Mouse (Mus musculus) layer of hippocampus, postnatal 10 days (tissue): Measurements from ENCODE around the gene Atp6v1g2. TPM values are rescaled to one million over a fixed set of nuclear protein-coding genes. Genes with fewer than 3 reads are reported as not detected.
A peak's percentile ranks its signal among the peaks of the same experiment; 100 is the strongest.

ENCODE experiments used
- DNase-seq, 2 experiments: peaks; one replicate each; pipeline ENCODE4 v3.0.0; 2021; ENCODE audit warnings: low spot score in 2 of 2
- total RNA-seq, 2 experiments: library from RNA; stranded (reverse); gene quantifications; 2 replicates each; pipeline ENCODE4 v1.2.3; 2021

The Atp6v1g2 gene
- total RNA-seq, 2 experiments from 2014 or later, result 310 to 356 TPM

DNA sequence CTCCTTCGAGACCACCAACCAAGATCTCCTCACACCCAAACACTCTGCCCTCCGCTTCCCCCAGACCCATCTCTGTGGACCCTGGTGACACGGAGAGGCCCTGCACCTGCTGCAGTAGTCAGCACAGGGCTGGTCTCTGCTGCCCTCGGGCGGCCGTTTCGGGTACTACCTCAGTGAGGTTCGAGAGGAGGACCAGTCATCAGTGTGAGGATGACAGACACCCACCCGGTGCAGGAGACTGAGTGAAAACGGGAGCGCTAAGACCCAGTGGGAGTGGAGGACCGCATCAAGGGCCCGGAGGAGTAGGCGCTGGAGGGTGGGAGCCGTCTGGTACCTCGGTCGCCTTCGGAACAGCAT lies 2.9 kb downstream of the Atp6v1g2 start:
- peak; percentile 100 for DNase-seq

DNA sequence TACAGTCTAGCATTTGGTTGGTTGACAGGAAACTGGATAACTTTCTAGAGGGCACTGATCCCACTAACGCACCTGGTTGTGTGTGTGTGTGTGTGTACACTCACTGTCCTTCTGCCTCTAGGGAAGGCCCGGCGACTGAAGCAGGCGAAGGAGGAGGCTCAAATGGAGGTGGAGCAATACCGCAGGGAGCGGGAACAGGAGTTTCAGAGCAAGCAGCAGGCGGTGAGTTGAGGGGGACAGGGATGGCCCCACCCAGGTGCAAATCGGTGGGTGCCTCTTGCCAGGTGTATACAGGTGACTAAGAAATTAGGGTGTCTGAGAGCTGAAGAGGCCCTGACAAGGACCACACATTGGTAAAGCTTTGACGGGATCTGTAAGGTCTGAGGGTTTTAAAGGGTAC lies 3.5 kb downstream of the Atp6v1g2 start:
- DNase-seq, result no peak

DNA sequence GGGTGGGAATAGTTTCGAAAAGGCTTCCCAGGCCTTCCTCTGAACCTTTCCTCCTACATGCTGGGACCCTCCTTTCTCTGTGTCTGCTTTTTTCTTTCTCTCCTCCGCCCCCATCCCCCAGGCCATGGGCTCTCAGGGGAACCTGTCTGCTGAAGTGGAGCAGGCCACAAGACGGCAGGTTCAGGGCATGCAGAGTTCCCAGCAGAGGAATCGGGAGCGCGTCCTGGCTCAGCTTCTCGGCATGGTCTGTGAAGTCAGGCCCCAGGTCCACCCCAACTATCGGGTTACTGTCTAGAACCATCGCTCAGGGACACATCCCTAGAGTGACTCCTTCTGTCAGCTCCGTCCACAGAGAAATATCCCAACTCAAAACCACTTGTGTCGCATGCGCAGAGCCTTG lies 4.0 kb downstream of the Atp6v1g2 start:
- no peak for DNase-seq

DNA sequence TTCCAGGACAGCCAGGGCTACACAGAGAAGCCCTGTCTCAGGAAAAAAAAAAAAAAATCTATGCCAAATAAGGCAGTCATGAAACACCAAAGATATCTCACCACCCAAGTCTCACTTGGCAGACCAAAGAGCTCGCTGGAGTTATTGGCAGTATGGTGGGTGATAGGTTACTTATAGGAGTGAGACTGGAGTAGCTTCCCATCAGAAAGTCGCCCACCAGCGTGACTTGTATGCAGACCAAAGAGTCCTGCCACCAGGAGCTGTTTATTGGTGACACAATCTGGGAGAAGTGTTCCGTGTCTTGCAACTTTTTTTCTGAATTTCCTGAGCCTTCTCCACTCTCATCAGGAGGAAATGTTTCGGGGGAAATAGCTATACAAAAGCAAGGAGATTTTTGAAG lies 6.2 kb downstream of the Atp6v1g2 start:
- DNase-seq, result no peak

DNA sequence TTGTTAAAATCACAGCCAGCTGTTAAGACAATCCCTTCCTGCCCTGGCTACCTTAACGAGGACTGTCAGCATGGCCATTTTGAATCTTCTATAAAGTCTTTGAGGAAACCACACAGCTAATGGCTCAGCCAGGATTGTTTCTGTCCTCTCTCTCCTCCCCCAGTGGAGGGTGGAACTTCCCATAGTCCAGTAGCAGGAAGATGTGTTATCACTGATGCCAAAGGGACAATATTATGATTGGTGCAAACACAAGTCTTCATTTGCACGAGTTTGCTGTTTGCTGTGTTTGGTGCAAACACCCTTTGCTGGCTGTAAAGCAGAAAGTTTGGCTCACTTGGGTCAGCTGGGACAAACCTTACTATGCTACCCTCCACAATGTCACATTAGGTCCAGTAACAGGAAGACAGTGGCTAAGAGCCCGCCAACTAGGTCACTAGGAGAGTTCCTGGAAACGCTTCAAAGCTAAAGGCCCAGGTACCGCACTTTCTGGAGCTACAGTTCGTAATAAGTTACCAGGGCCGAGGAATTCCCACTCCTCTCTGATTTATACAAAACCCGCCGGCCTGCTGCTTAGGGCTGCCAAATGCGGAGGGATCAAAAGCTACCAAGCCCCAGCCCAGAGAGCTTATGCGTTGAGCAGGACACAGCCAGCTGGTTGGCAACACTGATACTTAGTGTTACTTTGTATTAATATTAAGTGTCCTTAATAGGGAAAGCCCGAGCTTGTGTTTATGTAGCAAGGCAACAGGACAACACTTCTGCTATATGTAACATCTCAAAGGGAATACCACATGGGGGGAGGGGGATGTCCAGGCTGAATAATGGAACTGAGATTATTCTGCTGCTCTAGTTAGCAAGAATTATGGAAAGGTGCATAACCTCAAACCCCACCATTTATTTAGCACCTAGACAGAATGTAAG lies 7.2 kb downstream of the Atp6v1g2 start:
- DNase-seq, result no peak

DNA sequence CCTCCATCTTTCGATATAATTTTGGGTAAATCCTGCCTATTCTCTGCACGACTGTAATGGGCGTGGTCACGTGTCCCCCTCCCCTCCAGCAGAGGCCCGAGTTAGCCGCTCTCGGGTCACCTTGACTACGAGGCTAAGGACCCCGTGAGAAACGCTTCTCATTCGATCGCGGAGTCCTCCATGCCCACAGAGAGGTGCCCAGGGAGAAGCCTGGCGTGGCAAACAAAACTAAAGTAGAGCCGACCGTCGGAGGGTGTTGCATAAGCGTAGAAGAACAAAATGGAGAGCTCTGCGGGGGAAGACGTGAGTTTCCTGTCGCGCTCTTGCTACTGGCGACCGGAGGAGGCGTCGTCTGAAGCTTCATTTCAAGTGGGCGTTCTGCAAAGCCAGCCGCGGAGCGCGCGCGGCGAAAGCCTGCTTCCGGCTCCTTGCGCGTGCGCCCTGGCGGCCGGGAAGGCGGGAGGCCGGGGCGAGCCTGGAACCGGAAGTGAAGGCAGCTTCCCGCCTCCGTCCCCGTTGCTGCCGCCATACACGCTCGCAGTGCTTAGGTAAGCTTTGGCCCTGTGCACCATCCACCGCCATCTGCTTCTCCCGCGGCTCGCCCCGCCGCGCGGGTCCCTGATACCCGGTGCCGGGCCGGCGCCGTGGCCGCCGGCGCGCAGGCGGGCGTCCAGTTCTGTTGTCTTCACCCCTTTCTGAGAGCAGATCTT lies 8.0 kb downstream of the Atp6v1g2 start, which contains the start of gene Ddx39b:
Gene Ddx39b, plus strand, starts transcription at position 442 of the 710 bp plus-strand sequence.
- peak; percentile 94 to 97 for DNase-seq

DNA sequence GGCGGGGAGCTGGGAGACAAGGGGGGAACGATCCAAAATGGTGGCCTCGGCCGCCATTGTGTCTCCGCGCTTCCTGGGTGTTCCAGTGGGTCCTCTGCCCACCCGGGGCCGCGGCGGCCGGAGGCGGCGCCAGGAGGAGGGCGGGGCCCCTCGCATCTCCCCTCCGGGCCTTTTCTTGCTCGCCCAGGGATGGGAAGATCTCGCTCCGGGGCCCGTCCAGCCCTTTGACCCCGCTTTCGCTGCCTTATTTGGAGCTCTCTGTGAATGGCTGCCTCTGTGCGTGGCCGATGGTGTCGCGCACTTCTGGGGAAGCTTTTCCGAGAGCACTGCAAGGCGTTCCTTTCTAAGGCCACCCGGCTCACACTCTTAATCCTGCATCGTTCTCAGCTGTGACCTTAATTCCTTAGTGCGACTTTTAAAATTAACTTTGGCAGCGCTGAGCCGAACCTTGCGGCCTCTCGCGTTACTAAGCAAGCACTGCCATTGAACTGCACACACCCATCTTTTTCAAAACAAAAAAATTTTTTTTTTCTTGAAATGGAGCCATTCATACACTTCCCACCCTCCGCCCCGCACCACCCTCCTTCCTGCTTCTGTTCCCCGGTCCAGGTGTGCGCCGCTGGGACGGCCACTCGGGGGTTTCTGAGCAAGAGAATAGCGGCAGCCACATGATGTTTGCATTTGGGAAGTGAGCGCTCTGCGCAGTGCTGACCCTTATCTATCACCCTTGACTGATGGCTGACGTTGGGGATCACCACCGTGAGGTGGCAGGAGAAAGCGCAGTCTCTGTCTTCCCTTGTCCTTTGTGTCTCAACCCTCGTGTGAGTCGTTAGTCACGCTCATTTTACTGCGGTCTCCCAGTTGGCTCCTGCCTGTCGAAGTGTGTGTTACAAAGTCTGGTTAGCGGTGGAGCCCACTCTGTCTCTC lies 8.8 kb downstream of the Atp6v1g2 start:
- DNase-seq, result peak; percentile 55 to 66

DNA sequence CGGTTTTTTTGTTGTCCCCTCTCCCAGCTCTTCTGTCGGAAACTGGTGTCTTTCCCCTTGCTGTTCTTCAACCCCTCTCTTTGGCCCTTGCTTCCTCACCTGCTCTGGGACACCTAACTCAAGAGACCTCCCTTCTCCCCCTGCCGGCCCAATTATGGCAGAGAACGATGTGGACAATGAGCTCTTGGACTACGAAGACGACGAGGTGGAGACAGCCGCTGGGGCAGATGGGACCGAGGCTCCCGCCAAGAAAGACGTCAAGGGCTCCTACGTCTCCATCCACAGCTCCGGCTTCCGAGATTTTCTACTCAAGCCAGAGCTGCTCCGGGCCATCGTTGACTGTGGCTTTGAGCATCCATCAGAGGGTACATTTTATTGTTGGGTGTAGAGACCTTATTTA lies 9.6 kb downstream of the Atp6v1g2 start:
- peak in 1 of 2 experiments; percentile 61 for DNase-seq

DNA sequence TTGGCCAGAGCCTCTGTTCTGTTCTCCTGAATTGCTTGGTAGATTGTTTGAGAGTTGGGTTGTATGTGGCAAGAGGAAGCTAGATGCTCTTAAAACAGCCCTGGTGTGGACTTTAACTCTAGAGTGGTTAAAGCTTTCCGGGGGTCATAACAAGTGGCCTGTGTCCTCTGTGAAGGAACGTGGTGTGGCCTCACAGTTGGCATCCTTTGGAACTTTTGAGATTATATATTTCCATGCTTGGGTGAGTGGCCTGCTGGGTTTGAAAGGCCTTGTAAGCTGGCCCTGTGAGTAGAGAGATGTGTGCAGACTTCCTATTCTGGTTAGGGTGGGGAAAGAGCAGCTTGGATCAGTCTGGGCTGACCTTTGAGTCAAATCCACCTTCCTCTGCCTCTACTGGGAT lies 11.5 kb downstream of the Atp6v1g2 start:
- DNase-seq, result no peak

DNA sequence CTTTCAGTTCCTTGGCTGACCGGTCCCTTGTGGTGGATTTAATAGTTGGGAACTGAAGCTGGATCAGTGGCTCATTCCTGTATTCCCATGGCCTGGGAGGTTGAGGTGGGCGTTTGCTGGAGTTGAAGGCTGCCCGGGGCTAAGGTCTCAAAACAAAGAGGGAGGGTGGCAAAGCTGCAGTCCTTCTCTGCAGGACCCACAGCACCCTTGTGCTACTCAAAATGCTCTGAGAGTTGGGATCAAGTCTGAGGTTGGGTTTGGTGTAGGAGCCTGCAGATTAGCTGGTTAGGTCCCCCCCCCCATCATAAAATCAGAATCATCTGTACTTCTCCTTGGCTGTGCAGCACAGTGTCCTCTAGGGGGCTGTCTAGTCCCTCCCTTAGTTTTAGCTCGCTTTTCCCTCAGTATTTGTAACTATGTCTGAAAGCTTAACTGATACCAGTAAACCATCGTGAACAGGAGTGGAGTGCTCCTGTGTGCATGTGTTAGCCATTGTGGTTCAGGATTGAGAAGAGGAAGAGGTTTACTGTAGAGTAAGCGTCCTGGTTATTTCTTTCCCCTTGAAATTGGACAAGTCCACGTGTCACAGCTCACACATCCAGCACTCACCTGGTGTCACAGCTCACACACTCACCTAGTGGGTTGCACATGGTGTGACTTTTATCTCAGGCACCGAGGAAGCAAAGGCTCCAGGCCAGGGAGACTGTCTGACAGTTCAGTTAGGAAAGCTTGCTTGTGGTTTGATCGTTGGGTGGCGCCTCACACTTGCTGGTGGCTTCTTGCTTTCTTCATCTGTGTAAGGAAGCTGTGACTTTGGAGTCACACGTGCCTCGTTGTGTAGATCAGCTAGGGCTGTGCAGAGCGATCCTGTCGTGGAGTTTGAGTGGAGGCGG lies 12.5 kb downstream of the Atp6v1g2 start:
- DNase-seq, result peak in 1 of 2 experiments; percentile 32

DNA sequence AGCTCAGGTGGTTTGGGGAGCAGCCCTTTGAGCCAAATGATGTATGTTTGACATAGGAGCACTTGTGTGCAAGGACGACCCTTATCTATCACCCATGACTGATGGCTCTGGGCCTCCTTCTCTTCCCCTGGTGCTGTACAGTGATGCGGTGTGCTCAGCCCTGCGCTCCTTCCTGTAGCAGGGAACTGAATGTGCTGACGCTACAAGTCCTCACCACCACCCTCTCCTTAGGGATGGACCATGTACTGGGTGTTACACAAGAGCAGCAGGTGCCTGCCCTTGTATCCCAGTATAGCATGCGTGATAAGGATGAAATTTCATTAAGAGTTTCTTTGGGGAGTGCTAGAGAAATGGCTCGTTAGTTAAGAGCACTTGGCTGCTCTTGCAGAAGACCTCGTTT lies 13.7 kb downstream of the Atp6v1g2 start:
- no peak for DNase-seq

DNA sequence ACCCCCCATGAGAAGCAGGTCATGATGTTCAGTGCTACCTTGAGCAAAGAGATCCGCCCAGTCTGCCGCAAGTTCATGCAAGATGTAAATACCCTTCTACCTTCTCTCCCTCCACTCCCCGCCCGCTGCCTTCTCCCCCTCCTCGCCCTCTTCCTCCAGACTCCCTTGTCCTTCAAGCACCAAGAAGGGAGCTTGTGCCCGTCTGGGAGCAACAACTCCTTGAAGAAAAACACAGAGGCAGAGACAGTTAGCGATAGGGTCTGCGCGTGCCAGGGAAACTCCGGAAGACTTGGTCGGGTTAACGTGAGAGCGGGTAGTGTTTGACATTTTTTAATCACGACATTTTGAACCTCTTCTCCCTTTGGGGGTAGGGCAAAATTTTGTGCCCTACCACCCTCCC lies 15.5 kb downstream of the Atp6v1g2 start:
- no peak for DNase-seq

DNA sequence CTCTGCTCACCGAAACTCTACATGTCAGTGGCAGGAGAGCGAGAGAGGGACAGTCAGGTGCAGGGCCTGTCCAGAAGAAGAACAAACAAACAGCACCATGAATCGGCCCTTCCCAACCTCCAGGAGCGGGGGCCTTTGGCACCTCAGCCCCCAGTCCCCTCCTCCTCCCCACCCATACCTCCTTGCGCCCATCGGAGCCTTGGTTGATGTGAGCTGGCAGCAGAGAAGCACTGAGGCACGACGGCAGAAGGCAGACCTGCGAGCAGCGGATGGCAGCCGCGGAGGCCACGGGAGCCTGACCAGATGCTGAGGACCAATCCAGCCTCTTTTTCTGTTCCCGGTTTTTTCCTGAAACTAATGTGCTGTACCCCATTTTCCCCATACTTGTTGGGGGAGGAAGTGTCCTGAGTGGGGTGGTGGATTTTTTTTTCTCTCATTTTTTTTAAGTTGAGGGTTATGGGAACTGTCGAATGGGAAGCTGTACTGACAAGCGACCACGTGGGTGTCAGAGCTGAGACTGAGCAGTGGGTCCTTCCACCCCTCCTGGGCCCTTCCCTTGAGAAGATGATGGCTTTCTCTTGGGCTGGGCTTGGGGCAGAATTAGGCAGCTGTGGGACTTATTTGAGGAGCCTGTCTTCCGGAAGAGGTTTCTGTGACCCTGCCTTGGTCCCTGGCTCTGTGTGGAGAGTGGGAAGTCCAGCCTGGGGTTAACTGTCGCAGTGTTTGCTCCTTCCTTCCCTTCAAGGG lies 16.2 kb downstream of the Atp6v1g2 start:
- peak in 1 of 2 experiments; percentile 9 for DNase-seq

DNA sequence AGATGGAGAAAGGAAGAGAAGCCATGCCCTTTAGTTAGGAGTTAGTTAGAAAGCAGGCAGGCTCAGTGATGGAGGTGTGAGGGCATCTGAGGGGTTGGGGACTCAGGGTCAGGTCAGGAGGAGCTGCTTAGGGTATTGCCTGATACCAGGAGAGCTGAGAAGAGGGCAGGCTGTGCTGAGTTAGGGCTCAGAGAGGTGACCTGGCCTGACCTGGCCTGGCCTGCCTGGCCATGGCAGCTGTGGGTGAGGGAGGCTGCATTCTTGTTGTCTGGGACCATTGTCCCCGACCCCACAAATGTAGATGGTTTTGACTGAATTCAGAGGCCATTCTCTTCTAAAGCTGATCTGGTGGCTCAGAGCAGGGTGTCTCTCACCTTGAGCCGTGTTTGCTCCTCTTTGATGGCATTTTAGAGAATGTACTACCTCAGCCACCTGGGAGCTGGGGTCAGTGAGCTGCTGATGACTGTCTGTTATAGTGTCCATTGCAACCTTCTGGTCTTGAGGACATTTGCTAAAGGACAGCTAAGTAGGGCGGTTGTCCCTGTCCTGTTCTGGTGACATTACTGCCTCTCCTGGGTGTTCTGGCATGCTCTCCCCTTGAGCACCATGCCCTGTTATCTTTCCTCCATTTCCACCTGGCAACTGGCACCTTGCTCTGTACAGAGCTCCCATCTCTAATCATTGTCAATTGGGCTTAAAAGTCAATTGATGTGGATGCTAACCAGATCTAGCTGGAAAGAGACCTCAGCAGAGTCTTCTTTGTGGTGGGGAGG lies 17.1 kb downstream of the Atp6v1g2 start:
- DNase-seq, result peak in 1 of 2 experiments; percentile 12

DNA sequence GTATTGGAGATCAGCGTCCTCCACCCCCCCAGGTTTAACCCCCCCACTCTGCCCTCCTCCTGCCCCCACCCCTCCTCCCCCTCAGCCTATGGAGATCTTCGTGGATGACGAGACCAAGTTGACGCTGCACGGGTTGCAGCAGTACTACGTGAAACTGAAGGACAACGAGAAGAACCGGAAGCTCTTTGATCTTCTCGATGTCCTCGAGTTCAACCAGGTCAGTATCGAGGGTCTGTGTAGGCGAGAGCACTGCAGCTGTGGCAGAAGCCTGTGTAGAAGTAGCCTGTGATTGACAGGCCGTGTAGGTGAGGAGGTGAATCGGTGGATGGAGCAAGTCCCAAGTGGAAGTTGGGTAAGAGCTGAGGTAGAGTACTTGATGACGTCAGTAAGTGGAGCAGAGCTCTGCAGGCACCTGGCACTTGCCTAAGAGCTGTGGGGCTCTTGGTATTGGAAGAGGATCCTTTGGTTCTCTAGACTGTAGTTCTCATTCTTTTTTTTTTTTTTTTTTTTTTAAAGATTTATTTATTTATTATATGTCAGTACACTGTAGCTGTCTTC lies 17.8 kb downstream of the Atp6v1g2 start:
- DNase-seq, result peak in 1 of 2 experiments; percentile 16

DNA sequence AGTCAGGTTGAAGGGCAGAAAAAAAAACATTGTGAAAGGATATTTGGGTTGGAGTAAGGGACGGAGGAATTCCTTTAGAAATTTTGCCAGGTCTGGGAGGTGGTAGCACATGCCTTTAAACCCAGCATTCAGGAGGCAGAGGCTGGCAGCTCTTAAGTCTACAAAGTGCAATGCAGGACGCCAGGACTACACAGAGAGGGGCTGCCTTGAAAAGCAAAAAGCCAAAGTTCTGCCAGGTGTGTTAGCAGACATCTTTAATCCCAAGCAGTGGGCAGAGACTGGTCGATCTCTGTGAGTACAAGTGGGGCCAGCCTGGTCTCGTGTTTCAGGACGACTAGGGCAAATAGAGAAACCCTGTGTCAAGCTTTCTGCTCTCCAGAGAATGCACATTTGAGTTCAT lies 18.5 kb downstream of the Atp6v1g2 start:
- peak in 1 of 2 experiments; percentile 11 for DNase-seq

DNA sequence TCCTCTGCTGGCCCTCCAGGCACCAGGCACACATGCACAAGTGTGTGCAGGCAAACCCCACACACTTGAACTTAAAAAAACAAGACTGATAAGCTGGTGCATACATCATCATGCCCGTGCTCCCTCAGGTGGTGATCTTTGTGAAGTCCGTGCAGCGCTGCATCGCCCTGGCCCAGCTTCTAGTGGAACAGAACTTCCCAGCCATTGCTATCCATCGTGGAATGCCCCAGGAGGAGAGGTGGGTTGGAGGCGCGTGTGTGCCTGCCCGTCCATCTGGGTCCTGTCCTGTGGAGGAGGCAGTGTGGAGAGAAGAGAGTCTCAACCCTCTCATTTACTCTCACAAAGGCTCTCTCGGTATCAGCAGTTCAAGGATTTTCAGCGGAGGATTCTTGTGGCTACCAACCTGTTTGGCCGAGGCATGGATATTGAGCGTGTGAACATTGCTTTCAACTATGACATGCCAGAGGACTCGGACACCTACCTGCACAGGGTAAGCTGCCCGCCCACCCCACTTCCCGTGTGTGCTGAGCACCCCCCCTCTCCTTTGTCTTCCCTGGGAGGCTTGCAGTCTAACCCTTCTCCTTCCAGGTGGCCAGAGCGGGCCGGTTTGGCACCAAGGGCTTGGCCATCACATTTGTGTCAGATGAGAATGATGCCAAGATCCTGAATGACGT lies 19.3 kb downstream of the Atp6v1g2 start:
- DNase-seq, result peak in 1 of 2 experiments; percentile 18
